ENCODE assay signal across 21 mouse cellular contexts in genomic region chr13:24747823-24748222, GRCm38 (mm10). TPM values are rescaled to one million over a fixed set of nuclear protein-coding genes. Genes with fewer than 3 reads are reported as not detected.
DNase-seq lines count a peak whose midpoint lies in the region; ATAC-seq and TF ChIP-seq lines count a peak whose summit lies in the region.
"Had no signal": no experiment of that assay in that cellular context is flagged by ENCODE, and none has a peak within 500 bp of the region (broad histone marks: within the 10 kb centered on the region; RNA-seq: fewer than 3 reads in every experiment).

No protein-coding gene starts in this region.

- 70% methylated on average over 3 of the region's 3 CpGs for WGBS in heart, adult 2 months
- WGBS in heart, embryonic 11.5 days (ENCODE audit: insufficient replicate concordance) = 74% methylated on average over 3 of the region's 3 CpGs
- WGBS in midbrain, embryonic 11.5 days = 92% methylated on average over 3 of the region's 3 CpGs
- WGBS in midbrain, embryonic 10.5 days = 89% methylated on average over 3 of the region's 3 CpGs
- WGBS in heart, embryonic 15.5 days = 46% methylated on average over 3 of the region's 3 CpGs

- no peak overlapping the region for H3K4me3 ChIP-seq in heart, adult 2 months
- H3K4me3 ChIP-seq in heart, embryonic 11.5 days (ENCODE audit: low read depth, low read length) = no peak overlapping the region
- no peak overlapping the region for H3K4me3 ChIP-seq in midbrain, embryonic 11.5 days (ENCODE audit: low read depth, low read length)
- H3K4me3 ChIP-seq in midbrain, embryonic 10.5 days = no peak overlapping the region
- no peak overlapping the region for H3K4me3 ChIP-seq in heart, embryonic 15.5 days
- H3K4me3 ChIP-seq: forebrain, embryonic 13.5 days; liver, embryonic 13.5 days had no signal

- TF ChIP-seq CTCF in heart, adult 2 months (IDR thresholded peaks at IDR 0.05) = no peak

- no peak for TF ChIP-seq EP300 in heart, adult 2 months (IDR thresholded peaks at IDR 0.05; ENCODE audit: insufficient read depth, low read depth, low read length)

- H3K4me2 ChIP-seq in heart, embryonic 11.5 days = no peak overlapping the region
- no peak overlapping the region for H3K4me2 ChIP-seq in midbrain, embryonic 11.5 days
- no peak overlapping the region for H3K4me2 ChIP-seq in heart, embryonic 15.5 days
- H3K4me2 ChIP-seq: forebrain, embryonic 13.5 days; liver, embryonic 13.5 days had no signal

- intact Hi-C loops in heart, adult 2 months (cut with DNase I) = no loop called here
- intact Hi-C loops in left cerebral cortex, postnatal 25 days (cut with DNase I) = no loop called here

- no peaks in the 10 kb centered on the region for H3K4me1 ChIP-seq in heart, adult 2 months (ENCODE audit: control insufficient read depth, insufficient read depth, low read length)
- H3K4me1 ChIP-seq in heart, embryonic 11.5 days (ENCODE audit: control insufficient read depth, insufficient read depth, low read length) = no peaks in the 10 kb centered on the region
- no peaks in the 10 kb centered on the region for H3K4me1 ChIP-seq in midbrain, embryonic 11.5 days (ENCODE audit: control insufficient read depth, insufficient read depth, low read length)
- no peaks in the 10 kb centered on the region for H3K4me1 ChIP-seq in midbrain, embryonic 10.5 days
- 0 out of 2 replicates have a peak, but pooled peaks cover 4% of the 10 kb centered on the region for H3K4me1 ChIP-seq in heart, embryonic 15.5 days (replicated peaks)
- H3K4me1 ChIP-seq: forebrain, embryonic 13.5 days had no signal

- no peak for TF ChIP-seq POLR2A in heart, adult 2 months (IDR thresholded peaks at IDR 0.05; ENCODE audit: insufficient read depth, low read depth, low read length)

- H3K36me3 ChIP-seq in heart, adult 2 months (ENCODE audit: control insufficient read depth, insufficient read depth, low read length) = peaks cover 2% of the 10 kb centered on the region; the same call in 1 of the 2 replicates
- peaks cover 16% of the 10 kb centered on the region for H3K36me3 ChIP-seq in heart, embryonic 11.5 days (ENCODE audit: control insufficient read depth, insufficient read depth, low read length)
- H3K36me3 ChIP-seq in midbrain, embryonic 11.5 days (ENCODE audit: control insufficient read depth, insufficient read depth, low read length) = peaks cover 12% of the 10 kb centered on the region
- peaks cover 48% of the 10 kb centered on the region for H3K36me3 ChIP-seq in midbrain, embryonic 10.5 days
- peaks cover 26% of the 10 kb centered on the region for H3K36me3 ChIP-seq in heart, embryonic 15.5 days

- ATAC-seq in heart, embryonic 11.5 days (replicated peaks; ENCODE audit: insufficient number of reproducible peaks, low FRiP score, low TSS enrichment) = no peak
- ATAC-seq in midbrain, embryonic 11.5 days (ENCODE audit: low FRiP score) = no peak
- peak; percentile 70; the same call in 1 of the 2 replicates for ATAC-seq in heart, embryonic 15.5 days (replicated peaks; ENCODE audit: insufficient number of reproducible peaks, insufficient read depth, low FRiP score, low read depth)
- ATAC-seq: forebrain, embryonic 13.5 days; midbrain, embryonic 16.5 days had no signal

- peak overlapping the region; percentile 28; the same call in 1 of the 2 replicates for H3K27ac ChIP-seq in heart, adult 2 months
- H3K27ac ChIP-seq in heart, embryonic 11.5 days (ENCODE audit: low read depth, low read length) = no peak overlapping the region
- H3K27ac ChIP-seq in midbrain, embryonic 11.5 days (ENCODE audit: low read depth, low read length) = no peak overlapping the region
- no peak overlapping the region for H3K27ac ChIP-seq in midbrain, embryonic 10.5 days (replicated peaks)
- H3K27ac ChIP-seq in heart, embryonic 15.5 days = peak overlapping the region; percentile 54
- H3K27ac ChIP-seq: forebrain, embryonic 13.5 days; liver, embryonic 13.5 days had no signal

- no peaks in the 10 kb centered on the region for H3K27me3 ChIP-seq in heart, adult 2 months (ENCODE audit: control insufficient read depth, insufficient read depth, low read length)
- no peaks in the 10 kb centered on the region for H3K27me3 ChIP-seq in heart, embryonic 11.5 days (ENCODE audit: control insufficient read depth, insufficient read depth, low read length)
- no peaks in the 10 kb centered on the region for H3K27me3 ChIP-seq in midbrain, embryonic 11.5 days (ENCODE audit: control insufficient read depth, insufficient read depth, low read length)
- H3K27me3 ChIP-seq in midbrain, embryonic 10.5 days (ENCODE audit: low read depth, poor library complexity, severe bottlenecking) = no peaks in the 10 kb centered on the region
- H3K27me3 ChIP-seq in heart, embryonic 15.5 days = no peaks in the 10 kb centered on the region
- H3K27me3 ChIP-seq: forebrain, embryonic 13.5 days; liver, embryonic 13.5 days had no signal

- no peaks in the 10 kb centered on the region for H3K9me3 ChIP-seq in heart, embryonic 11.5 days (replicated peaks; ENCODE audit: control insufficient read depth, low read length)
- H3K9me3 ChIP-seq in midbrain, embryonic 11.5 days (ENCODE audit: control insufficient read depth, low read length) = no peaks in the 10 kb centered on the region
- H3K9me3 ChIP-seq in midbrain, embryonic 10.5 days (replicated peaks) = no peaks in the 10 kb centered on the region
- H3K9me3 ChIP-seq in heart, embryonic 15.5 days (replicated peaks) = no peaks in the 10 kb centered on the region
- H3K9me3 ChIP-seq: forebrain, embryonic 13.5 days; liver, embryonic 13.5 days had no signal

- no peak overlapping the region for H3K9ac ChIP-seq in heart, adult 2 months (ENCODE audit: low read depth, low read length)
- no peak overlapping the region for H3K9ac ChIP-seq in heart, embryonic 11.5 days (ENCODE audit: low read depth, low read length)
- no peak overlapping the region for H3K9ac ChIP-seq in midbrain, embryonic 11.5 days (ENCODE audit: low read length)
- no peak overlapping the region for H3K9ac ChIP-seq in heart, embryonic 15.5 days
- H3K9ac ChIP-seq: forebrain, embryonic 13.5 days; liver, embryonic 13.5 days had no signal

- DNase-seq in heart, adult 2 months = peak in 1 of 2 experiments; percentile 15
- peak; percentile 66 for DNase-seq in midbrain, embryonic 11.5 days (ENCODE audit: low spot score, missing footprints)
- no peak for DNase-seq in midbrain, embryonic 10.5 days (ENCODE audit: low spot score)
- no peak for DNase-seq in left cerebral cortex, postnatal 25 days (ENCODE audit: low spot score in 2 of 2)
- DNase-seq in spleen, postnatal 10 days (ENCODE audit: low spot score in 2 of 2) = no peak
- DNase-seq: adrenal gland, adult 2 months; kidney, adult 2 months; kidney, postnatal 14 days; liver, embryonic 13.5 days; right cerebral cortex, adult 18-20 months had no signal

- H3K79me2 ChIP-seq in heart, adult 2 months (replicated peaks; ENCODE audit: control insufficient read depth, insufficient read depth, low read length) = no peaks in the 10 kb centered on the region

RNA-seq across cellular contexts. Expression of gene Armh2, which starts 6.8 kb away (rescaled TPM):
- total RNA-seq in heart, adult 2 months (2021) = not detected
- polyA plus RNA-seq in heart, adult 2 months (2012; rRNA removed) = not detected in 2 replicates
- not detected in 2 replicates for polyA plus RNA-seq in heart, embryonic 11.5 days (2014; fragmentation: Nextera tagmentation; extraction: Ambion mirVana)
- 0.26 TPM in 1 of 2 replicates, not detected in the other for polyA plus RNA-seq in midbrain, embryonic 11.5 days (2014; fragmentation: Nextera tagmentation; extraction: Ambion mirVana)
- polyA plus RNA-seq in midbrain, embryonic 10.5 days (2016; fragmentation: Nextera tagmentation; extraction: Ambion mirVana) = not detected in 2 replicates
- polyA plus RNA-seq in heart, embryonic 15.5 days (2015; fragmentation: Nextera tagmentation; extraction: Ambion mirVana) = not detected in 2 replicates
- total RNA-seq in left cerebral cortex, postnatal 25 days (2021) = not detected
- total RNA-seq: adrenal gland, adult 2 months; ES-E14; hematopoietic stem cell, adult 5-6 weeks; layer of hippocampus, adult 8-10 months; left cerebral cortex, adult 18-20 months had no signal
- polyA plus RNA-seq: adrenal gland, adult 2 months; forebrain, embryonic 13.5 days; kidney, adult 2 months; limb, embryonic 11.5 days; liver, embryonic 13.5 days; midbrain, embryonic 16.5 days; small intestine, adult 2 months; stomach, embryonic 14.5 days had no signal

RNA-seq across cellular contexts. Expression of gene Gmnn, which starts 13.9 kb away (rescaled TPM):
- total RNA-seq in heart, adult 2 months (2021) = 10 to 100 TPM; 45.9 to 72.3 TPM
- polyA plus RNA-seq in heart, adult 2 months (2012; rRNA removed) = 12.9 and 18.4 TPM in 2 replicates
- polyA plus RNA-seq in heart, embryonic 11.5 days (2014; fragmentation: Nextera tagmentation; extraction: Ambion mirVana) = 116 and 127 TPM in 2 replicates
- 145 and 152 TPM in 2 replicates for polyA plus RNA-seq in midbrain, embryonic 11.5 days (2014; fragmentation: Nextera tagmentation; extraction: Ambion mirVana)
- polyA plus RNA-seq in midbrain, embryonic 10.5 days (2016; fragmentation: Nextera tagmentation; extraction: Ambion mirVana) = 154 and 186 TPM in 2 replicates
- 90.7 and 102 TPM in 2 replicates for polyA plus RNA-seq in heart, embryonic 15.5 days (2015; fragmentation: Nextera tagmentation; extraction: Ambion mirVana)
- 1 to 10 TPM; 3.4 to 4.6 TPM for total RNA-seq in left cerebral cortex, postnatal 25 days (2021)
- polyA plus RNA-seq: adrenal gland, adult 2 months had no signal

RNA-seq across cellular contexts. Expression of gene BC005537, which starts 53.6 kb away (rescaled TPM):
- total RNA-seq in heart, adult 2 months (2021) = 100 to 1,000 TPM; 111 to 126 TPM
- 30.7 and 50.1 TPM in 2 replicates for polyA plus RNA-seq in heart, adult 2 months (2012; rRNA removed)
- 11.1 and 19.2 TPM in 2 replicates for polyA plus RNA-seq in heart, embryonic 11.5 days (2014; fragmentation: Nextera tagmentation; extraction: Ambion mirVana)
- polyA plus RNA-seq in midbrain, embryonic 11.5 days (2014; fragmentation: Nextera tagmentation; extraction: Ambion mirVana) = 25.0 and 26.1 TPM in 2 replicates
- polyA plus RNA-seq in midbrain, embryonic 10.5 days (2016; fragmentation: Nextera tagmentation; extraction: Ambion mirVana) = 8.3 and 10.4 TPM in 2 replicates
- 11.7 and 11.8 TPM in 2 replicates for polyA plus RNA-seq in heart, embryonic 15.5 days (2015; fragmentation: Nextera tagmentation; extraction: Ambion mirVana)
- total RNA-seq in left cerebral cortex, postnatal 25 days (2021) = 100 to 1,000 TPM; 165 to 182 TPM

Comparison
In these comparisons a context has a peak if more than half of its experiments do, and no peak if none do; other contexts are left out.
1. H3K27ac ChIP-seq: peak in heart, adult 2 months (single experiment) and heart, embryonic 15.5 days (single experiment); none in heart, embryonic 11.5 days (single experiment), midbrain, embryonic 11.5 days (single experiment) and midbrain, embryonic 10.5 days (single experiment).